Mouse (Mus musculus) myocyte (in vitro differentiated cells): Measurements from ENCODE around the gene Klhdc7a.

ENCODE experiments used
- CEBPB ChIP-seq: IDR thresholded peaks from 2 replicates; pipeline ENCODE4 v1.6.1; 2011; ENCODE audit warnings: mild to moderate bottlenecking, moderate library complexity; ENCODE audit not compliant: poor library complexity, insufficient read depth, severe bottlenecking
- E2F4 ChIP-seq: IDR thresholded peaks from one replicate; pipeline ENCODE4 v1.6.1; 2011; ENCODE audit warnings: mild to moderate bottlenecking, control low read depth, moderate library complexity; ENCODE audit not compliant: insufficient read depth
- MAX ChIP-seq: IDR thresholded peaks from one replicate; pipeline ENCODE4 v1.6.1; 2011; ENCODE audit warnings: low read depth, mild to moderate bottlenecking, control low read depth
- MYOD1 ChIP-seq, 3 experiments: IDR thresholded peaks; one replicate each; pipeline ENCODE4 v1.6.1; 2011; ENCODE audit warnings: control low read depth in 2 of 3, low read depth in 2 of 3, mild to moderate bottlenecking in 2 of 3, moderate library complexity in 1 of 3; ENCODE audit not compliant: insufficient read length in 2 of 3, control insufficient read depth in 1 of 3
- MYOG ChIP-seq, 3 experiments: IDR thresholded peaks; one replicate each; pipeline ENCODE4 v1.6.1; 2011; ENCODE audit warnings: control low read depth in 2 of 3, low read depth in 2 of 3, mild to moderate bottlenecking in 2 of 3; ENCODE audit not compliant: insufficient read length in 2 of 3, control insufficient read depth in 1 of 3, insufficient read depth in 1 of 3
- POLR2A ChIP-seq: IDR thresholded peaks from one replicate; pipeline ENCODE4 v1.6.1; 2011; ENCODE audit warnings: low read depth, mild to moderate bottlenecking, control low read depth, moderate library complexity; ENCODE audit not compliant: insufficient read length
- POLR2AphosphoS2 ChIP-seq: IDR thresholded peaks from one replicate; pipeline ENCODE4 v1.6.1; 2011; ENCODE audit warnings: low read depth, control low read depth; ENCODE audit not compliant: insufficient read length
- REST ChIP-seq: IDR thresholded peaks from one replicate; pipeline ENCODE4 v1.6.1; 2011; ENCODE audit warnings: mild to moderate bottlenecking, control low read depth, moderate library complexity; ENCODE audit not compliant: insufficient read depth, insufficient read length
- SRF ChIP-seq: IDR thresholded peaks from one replicate; pipeline ENCODE4 v1.6.1; 2011; ENCODE audit warnings: low read depth; ENCODE audit not compliant: control insufficient read depth, insufficient read length
- TCF12 ChIP-seq: IDR thresholded peaks from one replicate; pipeline ENCODE4 v1.6.1; 2011; ENCODE audit warnings: mild to moderate bottlenecking, control low read depth; ENCODE audit not compliant: poor library complexity, insufficient read depth, severe bottlenecking
- TCF3 ChIP-seq: IDR thresholded peaks from one replicate; pipeline ENCODE4 v1.6.1; 2011; ENCODE audit warnings: low read depth, control low read depth; ENCODE audit not compliant: insufficient read length
- USF1 ChIP-seq: IDR thresholded peaks from one replicate; pipeline ENCODE4 v1.6.1; 2011; ENCODE audit warnings: low read depth, mild to moderate bottlenecking, control low read depth, moderate library complexity

DNA sequence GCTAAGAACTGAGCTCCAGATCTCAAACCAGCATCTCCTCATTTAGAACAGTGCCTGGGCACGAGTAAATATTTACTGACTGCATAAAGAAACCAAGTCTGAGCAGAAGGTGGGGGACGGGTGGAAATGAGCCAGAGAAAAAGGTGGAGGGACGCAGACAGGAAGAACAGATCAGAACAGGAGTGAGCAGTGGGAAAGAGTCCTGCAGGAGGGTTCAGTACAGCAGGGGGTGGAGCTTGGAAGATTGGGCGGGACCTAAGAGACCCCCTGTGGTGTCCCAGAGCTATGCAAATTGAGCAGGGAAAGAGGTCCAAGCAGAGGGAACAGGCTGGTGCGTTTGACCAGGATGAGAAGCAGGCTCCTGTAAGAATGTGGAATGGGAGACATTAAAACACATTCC lies 37.1 kb upstream of the Klhdc7a start:
- TF ChIP-seq POLR2A (no peak), E2F4 (no peak), TCF3 (no peak), MAX (no peak), POLR2AphosphoS2 (no peak), TCF12 (no peak), USF1 (no peak), CEBPB (no peak), MYOD1 (IDR thresholded peaks at IDR 0.05; ENCODE audit: control insufficient read depth in 1 of 3, insufficient read length in 2 of 3, low read depth in 2 of 3) (no peak), SRF (no peak), MYOG (IDR thresholded peaks at IDR 0.05; ENCODE audit: control insufficient read depth in 1 of 3, insufficient read depth in 1 of 3, insufficient read length in 2 of 3, low read depth in 2 of 3) (no peak), REST (no peak)
